Mouse (Mus musculus) liver, postnatal 0 days (tissue): Measurements from ENCODE around the gene Ttc27.

Experiments used
- CTCF ChIP-seq: sonication (generic); IDR thresholded peaks from 2 replicates; pipeline ENCODE4 v1.5.1; 2016; ENCODE audit warnings: antibody characterized with exemption, low read depth
- EP300 ChIP-seq: IDR thresholded peaks from 2 replicates; pipeline ENCODE4 v1.6.1; 2016; ENCODE audit warnings: antibody characterized with exemption, low read depth, mild to moderate bottlenecking

- TF ChIP-seq CTCF (no peak), EP300 (no peak)
Measured at GRCm38 (mm10) chr17:74830851-74831250, 113.3 kb downstream of the Ttc27 start.
